Mouse (Mus musculus) megakaryocyte, embryonic 14.5 days (primary cell): ENCODE measurements around the gene Tcte2.

Experiments used
- FLI1 ChIP-seq: IDR thresholded peaks from 2 replicates; pipeline ENCODE4 v1.6.1; 2012; ENCODE audit warnings: low read length, inconsistent platforms, mixed read lengths
- GATA1 ChIP-seq: IDR thresholded peaks from 3 replicates; pipeline ENCODE4 v1.6.1; 2012; ENCODE audit warnings: mixed read lengths, low read length, inconsistent platforms, borderline replicate concordance

DNA sequence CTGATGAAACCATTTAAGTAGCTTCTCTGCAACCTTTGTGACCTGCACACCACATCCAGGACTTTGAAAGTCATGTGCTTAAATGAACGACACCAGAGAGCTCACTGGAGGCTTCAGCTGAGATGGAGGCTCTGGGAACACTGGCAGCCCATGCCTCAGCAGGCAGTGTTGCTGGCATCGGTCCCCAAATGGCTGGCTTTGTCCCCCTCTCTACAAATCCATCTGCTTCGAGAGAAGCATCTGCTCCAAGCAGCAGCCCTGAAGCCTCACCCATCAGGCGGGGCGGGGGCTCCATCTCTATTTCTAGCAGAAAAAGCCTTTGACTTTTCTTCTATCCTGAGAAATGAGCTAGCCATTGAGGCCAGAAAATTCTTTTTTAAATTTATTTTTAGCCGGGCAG lies 80.5 kb downstream of the Tcte2 start:
- TF ChIP-seq GATA1 (no peak), FLI1 (no peak)
